Mouse (Mus musculus): ENCODE measurements around the gene Vmo1. TPM values are rescaled to one million over a fixed set of nuclear protein-coding genes. Genes with fewer than 3 reads are reported as not detected.
"Not testable (repeated sequence)": the region's sequence is repeated elsewhere in the genome, so short reads cannot be mapped to it uniquely, and the experiment has no call there.

Gene Vmo1
- polyA plus RNA-seq, 1 experiment, result not detected

GRCm38 (mm10) chr11:70525726-70526125 lies 11.3 kb upstream of the Vmo1 start:
- Histone ChIP-seq H3K27ac (ENCODE audit: control insufficient read depth, insufficient read depth, low read depth, low read length, poor library complexity) (no peak overlapping the region), H3K4me3 (replicated peaks; ENCODE audit: control insufficient read depth, low read depth, low read length) (peak overlapping the region; percentile 84), H3K4me1 (ENCODE audit: control insufficient read depth, insufficient read depth, low read length) (no peaks in the 10 kb centered on the region; the same call in 1 of the 2 replicates)
- 2% methylated on average over 12 of the region's 12 CpGs for WGBS
- TF ChIP-seq CTCF (IDR thresholded peaks at IDR 0.05; ENCODE audit: control insufficient read depth, insufficient read depth, low read length) (no peak), POLR2A (IDR thresholded peaks at IDR 0.05; ENCODE audit: borderline replicate concordance, control insufficient read depth, low read depth, low read length) (no peak)

- WGBS, result under 1% methylated on average over 26 of the region's 26 CpGs
- H3K4me3 ChIP-seq (replicated peaks; ENCODE audit: control insufficient read depth, low read depth, low read length), result peak within 1 kb of the TSS; percentile 84
- TF ChIP-seq POLR2A (IDR thresholded peaks at IDR 0.05; ENCODE audit: borderline replicate concordance, control insufficient read depth, low read depth, low read length) (peak; percentile 73; the same call in 1 of the 2 replicates), CTCF (IDR thresholded peaks at IDR 0.05; ENCODE audit: control insufficient read depth, insufficient read depth, low read length) (no peak)
- H3K4me1 ChIP-seq (ENCODE audit: control insufficient read depth, insufficient read depth, low read length), result no peaks in the 10 kb centered on the region; the same call in 1 of the 2 replicates
- no peak within 1 kb of the TSS for H3K27ac ChIP-seq (ENCODE audit: control insufficient read depth, insufficient read depth, low read depth, low read length, poor library complexity)
Measured at GRCm38 (mm10) chr11:70525184-70525678, 10.8 kb upstream of the Vmo1 start, which contains the start of gene Psmb6. Gene Psmb6, plus strand, starts transcription at chr11:70525367.

- no peak overlapping the region for H3K27ac ChIP-seq (ENCODE audit: control insufficient read depth, insufficient read depth, low read depth, low read length, poor library complexity)
- no peaks in the 10 kb centered on the region; the same call in 1 of the 2 replicates for H3K4me1 ChIP-seq (ENCODE audit: control insufficient read depth, insufficient read depth, low read length)
- H3K4me3 ChIP-seq (replicated peaks; ENCODE audit: control insufficient read depth, low read depth, low read length), result no peak overlapping the region
- TF ChIP-seq POLR2A (IDR thresholded peaks at IDR 0.05; ENCODE audit: borderline replicate concordance, control insufficient read depth, low read depth, low read length) (no peak), CTCF (IDR thresholded peaks at IDR 0.05; ENCODE audit: control insufficient read depth, insufficient read depth, low read length) (no peak)
- 3% methylated on average over 8 of the region's 8 CpGs for WGBS
Measured at GRCm38 (mm10) chr11:70524782-70525181, 10.4 kb upstream of the Vmo1 start.

- WGBS, result 90% methylated on average over 8 of the region's 8 CpGs
- H3K27ac ChIP-seq (ENCODE audit: control insufficient read depth, insufficient read depth, low read depth, low read length, poor library complexity); H3K4me1 ChIP-seq (ENCODE audit: control insufficient read depth, insufficient read depth, low read length); H3K4me3 ChIP-seq (replicated peaks; ENCODE audit: control insufficient read depth, low read depth, low read length): not testable (repeated sequence)
Measured at GRCm38 (mm10) chr11:70523306-70523989, 9.0 kb upstream of the Vmo1 start.

- H3K4me3 ChIP-seq (replicated peaks; ENCODE audit: control insufficient read depth, low read depth, low read length), result no peak overlapping the region
- no peak overlapping the region for H3K27ac ChIP-seq (ENCODE audit: control insufficient read depth, insufficient read depth, low read depth, low read length, poor library complexity)
- 81% methylated on average over 41 of the region's 41 CpGs for WGBS
- TF ChIP-seq CTCF (IDR thresholded peaks at IDR 0.05; ENCODE audit: control insufficient read depth, insufficient read depth, low read length), result no peak
- TF ChIP-seq POLR2A (IDR thresholded peaks at IDR 0.05; ENCODE audit: borderline replicate concordance, control insufficient read depth, low read depth, low read length), result no peak
- no peaks in the 10 kb centered on the region for H3K4me1 ChIP-seq (ENCODE audit: control insufficient read depth, insufficient read depth, low read length)
Measured at GRCm38 (mm10) chr11:70520178-70520769, 5.9 kb upstream of the Vmo1 start.

GRCm38 (mm10) chr11:70518923-70519322 lies 4.5 kb upstream of the Vmo1 start, which contains the start of gene Gltpd2:
Gene Gltpd2, plus strand, starts transcription at chr11:70519196.
- no peak within 1 kb of the TSS for H3K4me3 ChIP-seq (replicated peaks; ENCODE audit: control insufficient read depth, low read depth, low read length)
- WGBS, result 84% methylated on average over 10 of the region's 10 CpGs
- H3K4me1 ChIP-seq (ENCODE audit: control insufficient read depth, insufficient read depth, low read length), result no peaks in the 10 kb centered on the region
- no peak within 1 kb of the TSS for H3K27ac ChIP-seq (ENCODE audit: control insufficient read depth, insufficient read depth, low read depth, low read length, poor library complexity)
- TF ChIP-seq CTCF (IDR thresholded peaks at IDR 0.05; ENCODE audit: control insufficient read depth, insufficient read depth, low read length), result no peak
- no peak for TF ChIP-seq POLR2A (IDR thresholded peaks at IDR 0.05; ENCODE audit: borderline replicate concordance, control insufficient read depth, low read depth, low read length)

GRCm38 (mm10) chr11:70518436-70518835 lies 4.0 kb upstream of the Vmo1 start:
- Histone ChIP-seq H3K27ac (ENCODE audit: control insufficient read depth, insufficient read depth, low read depth, low read length, poor library complexity) (no peak overlapping the region), H3K4me1 (ENCODE audit: control insufficient read depth, insufficient read depth, low read length) (no peaks in the 10 kb centered on the region), H3K4me3 (replicated peaks; ENCODE audit: control insufficient read depth, low read depth, low read length) (no peak overlapping the region)
- TF ChIP-seq POLR2A (IDR thresholded peaks at IDR 0.05; ENCODE audit: borderline replicate concordance, control insufficient read depth, low read depth, low read length) (no peak), CTCF (IDR thresholded peaks at IDR 0.05; ENCODE audit: control insufficient read depth, insufficient read depth, low read length) (no peak)
- 61% methylated on average over 1 of the region's 1 CpGs for WGBS

GRCm38 (mm10) chr11:70516352-70516751 lies 1.9 kb upstream of the Vmo1 start:
- no peak overlapping the region for H3K4me3 ChIP-seq (replicated peaks; ENCODE audit: control insufficient read depth, low read depth, low read length)
- TF ChIP-seq CTCF (IDR thresholded peaks at IDR 0.05; ENCODE audit: control insufficient read depth, insufficient read depth, low read length) (no peak), POLR2A (IDR thresholded peaks at IDR 0.05; ENCODE audit: borderline replicate concordance, control insufficient read depth, low read depth, low read length) (no peak)
- no peak overlapping the region for H3K27ac ChIP-seq (ENCODE audit: control insufficient read depth, insufficient read depth, low read depth, low read length, poor library complexity)
- no peaks in the 10 kb centered on the region for H3K4me1 ChIP-seq (ENCODE audit: control insufficient read depth, insufficient read depth, low read length)
- 18% methylated on average over 2 of the region's 2 CpGs for WGBS
